Mouse (Mus musculus) MEL (cell line): Measurements from ENCODE around the gene Nip7.

Experiments
- SIN3A ChIP-seq: IDR thresholded peaks from 2 replicates; pipeline ENCODE4 v1.6.1; 2012; ENCODE audit warnings: low read length, improper control_type of control experiment, inconsistent platforms
- TAL1 ChIP-seq: IDR thresholded peaks from 2 replicates; pipeline ENCODE4 v1.6.1; 2012; ENCODE audit warnings: mild to moderate bottlenecking, inconsistent platforms, low read length, moderate library complexity, mixed read lengths
- USF1 ChIP-seq: IDR thresholded peaks from 2 replicates; pipeline ENCODE4 v1.6.1; 2014; ENCODE audit warnings: low read depth, mild to moderate bottlenecking, inconsistent platforms, low read length, improper control_type of control experiment, moderate library complexity

DNA sequence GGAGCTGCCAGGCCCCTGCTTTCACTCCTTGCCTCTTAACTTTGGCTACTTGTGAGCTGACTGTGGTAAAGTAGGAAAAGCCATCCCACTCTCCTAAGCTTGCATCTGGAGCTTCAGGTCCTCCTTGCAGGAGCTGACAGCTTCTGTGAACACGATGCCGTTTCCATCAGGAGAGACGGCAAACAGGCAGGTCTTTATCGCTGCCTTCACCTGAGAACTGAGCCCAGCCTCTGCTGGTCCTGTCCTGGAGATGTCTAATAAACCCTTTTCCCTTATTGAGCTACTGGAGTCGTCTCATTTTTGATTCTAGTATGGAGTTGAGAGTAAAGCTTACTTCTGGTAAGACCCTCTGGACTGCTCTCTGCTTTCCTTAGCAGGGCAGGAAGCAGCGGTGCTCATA, 11.2 kb upstream of the Nip7 start:
- TF ChIP-seq TAL1 = no peak
- no peak for TF ChIP-seq SIN3A
- TF ChIP-seq USF1 = no peak
